ENCODE assay signal across 19 mouse cellular contexts in the genomic region with DNA sequence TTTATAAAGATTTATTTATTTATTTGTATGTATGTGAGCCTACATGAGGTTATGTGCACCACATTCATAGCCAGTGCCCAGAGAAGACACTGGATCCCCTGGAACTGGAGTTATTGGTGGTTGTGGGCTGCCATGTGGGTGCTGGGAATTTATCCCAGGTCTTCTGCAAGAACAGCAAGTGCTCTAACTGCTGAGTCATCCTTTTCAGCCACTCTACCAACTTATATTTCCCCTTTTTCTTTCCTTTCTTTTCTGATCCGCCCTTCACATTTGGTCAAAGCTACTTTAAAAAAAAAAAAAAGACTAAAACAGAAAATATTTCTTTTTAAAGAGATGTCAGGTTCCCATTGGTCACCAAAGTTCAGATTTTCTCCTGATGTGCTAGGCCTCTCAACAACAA.
DNase-seq lines count a peak whose midpoint lies in the region; TF ChIP-seq lines count a peak whose summit lies in the region.
"Had no signal": no experiment of that assay in that cellular context is flagged by ENCODE, and none has a peak within 500 bp of the region (broad histone marks: within the 10 kb centered on the region; RNA-seq: fewer than 3 reads in every experiment).

No protein-coding gene starts in this region.

- H3K9me3 ChIP-seq in CH12.LX (replicated peaks; ENCODE audit: low read length) (no peaks in the 10 kb centered on the region), ES-E14 (ENCODE audit: control insufficient read depth, insufficient read depth, low read depth, low read length) (no peaks in the 10 kb centered on the region), MEL (replicated peaks; ENCODE audit: insufficient read depth, low read length) (no peaks in the 10 kb centered on the region)

- DNase-seq in CH12.LX (ENCODE audit: extremely low read depth) (no peak), ES-E14 (ENCODE audit: low read depth, low spot score) (no peak), MEL (ENCODE audit: low read depth, low spot score) (peak; percentile 3)
- no peak for DNase-seq in thymus, postnatal 36 days
- DNase-seq in left cerebral cortex, adult 9 months (ENCODE audit: low spot score in 2 of 2), result no peak
- DNase-seq in gastrocnemius, adult 8-10 months (ENCODE audit: low spot score in 2 of 2), result no peak
- DNase-seq: adrenal gland, adult 8-10 months; adrenal gland, postnatal 10 days; adrenal gland, postnatal 14 days; adrenal gland, postnatal 25 days; B cell, adult 2 months; cerebellum, adult 11 months; cerebellum, adult 11-12 months; cerebellum, adult 18-20 months; cerebellum, adult 2 months; cerebellum, adult 8-10 months; cerebellum, adult 9-10 months had no signal

- H3K27ac ChIP-seq in CH12.LX (ENCODE audit: insufficient read depth, low read depth) (no peak overlapping the region), ES-E14 (ENCODE audit: insufficient read depth, low read depth, low read length, poor library complexity, severe bottlenecking) (no peak overlapping the region), MEL (ENCODE audit: control insufficient read depth, low read depth, low read length) (no peak overlapping the region)

- dilution Hi-C loops in CH12.LX (cut with MboI; ENCODE audit: extremely low pct_ligation_motif_present, extremely low pct_unique_long_range_greater_than_20kb, low sequenced_read_pairs), result no loop called here

- no peaks in the 10 kb centered on the region for H3K27me3 ChIP-seq in CH12.LX (replicated peaks)
- no peaks in the 10 kb centered on the region for H3K27me3 ChIP-seq in MEL (ENCODE audit: control insufficient read depth in 1 of 2, insufficient read depth in 2 of 2, low read length in 2 of 2)
- H3K27me3 ChIP-seq: Patski had no signal

- H3K9ac ChIP-seq in CH12.LX (ENCODE audit: insufficient read depth, low read depth) (no peak overlapping the region), ES-E14 (ENCODE audit: insufficient read depth, low read depth, low read length, poor library complexity, severe bottlenecking) (no peak overlapping the region), MEL (ENCODE audit: control insufficient read depth, low read depth, low read length, poor library complexity, severe bottlenecking) (no peak overlapping the region)

- TF ChIP-seq POLR2A in CH12.LX (IDR thresholded peaks at IDR 0.05; ENCODE audit: low read depth, low read length) (no peak), MEL (IDR thresholded peaks at IDR 0.05; ENCODE audit: control insufficient read depth in 1 of 2, insufficient read depth in 1 of 2, low read depth in 1 of 2, low read length in 2 of 2, poor library complexity in 1 of 2) (no peak)

- H3K4me3 ChIP-seq in CH12.LX (replicated peaks in 1 of 3; ENCODE audit: low read depth in 2 of 3, low read length in 2 of 3, poor library complexity in 1 of 3) (no peak overlapping the region), ES-E14 (ENCODE audit: insufficient read depth in 1 of 2, low read depth in 1 of 2, low read length in 2 of 2, poor library complexity in 1 of 2, severe bottlenecking in 1 of 2) (no peak overlapping the region), MEL (ENCODE audit: control insufficient read depth in 1 of 2, insufficient read depth in 1 of 2, low read depth in 2 of 2, low read length in 2 of 2) (no peak overlapping the region)

- no peaks in the 10 kb centered on the region for H3K36me3 ChIP-seq in CH12.LX (replicated peaks in 1 of 2; ENCODE audit: control insufficient read depth in 1 of 2, insufficient read depth in 1 of 2, low read length in 1 of 2)
- H3K36me3 ChIP-seq in ES-E14 (ENCODE audit: control insufficient read depth, insufficient read depth, low read length, poor library complexity, severe bottlenecking), result no peaks in the 10 kb centered on the region
- no peaks in the 10 kb centered on the region for H3K36me3 ChIP-seq in MEL (ENCODE audit: control insufficient read depth in 1 of 2, insufficient read depth in 2 of 2, low read length in 2 of 2)
- H3K36me3 ChIP-seq: G1E had no signal

- H3K79me2 ChIP-seq in CH12.LX (replicated peaks; ENCODE audit: control insufficient read depth, extremely low read depth, insufficient read depth, poor library complexity, severe bottlenecking), result no peaks in the 10 kb centered on the region
- H3K79me2 ChIP-seq in MEL (ENCODE audit: control insufficient read depth, insufficient read depth, low read length, poor library complexity), result no peaks in the 10 kb centered on the region

- H3K4me2 ChIP-seq in CH12.LX (ENCODE audit: insufficient read depth, low read depth, poor library complexity, severe bottlenecking), result no peak overlapping the region

- TF ChIP-seq EP300 in CH12.LX (IDR thresholded peaks at IDR 0.05; ENCODE audit: low read length), result no peak
- no peak for TF ChIP-seq EP300 in MEL (IDR thresholded peaks at IDR 0.05; ENCODE audit: low read depth in 1 of 2, low read length in 2 of 2)

- TF ChIP-seq CTCF in CH12.LX (conservative IDR thresholded peaks at IDR 0.05 in 1 of 2, IDR thresholded peaks at IDR 0.05 in 1 of 2; ENCODE audit: low read depth in 2 of 2, low read length in 2 of 2), result no peak
- TF ChIP-seq CTCF in MEL (IDR thresholded peaks at IDR 0.05 in 2 of 3, conservative IDR thresholded peaks at IDR 0.05 in 1 of 3; ENCODE audit: control insufficient read depth in 1 of 3, insufficient read depth in 1 of 3, low read depth in 2 of 3, low read length in 3 of 3, poor library complexity in 1 of 3, severe bottlenecking in 1 of 3), result no peak

- in situ Hi-C loops in CH12.LX (cut with MboI; ENCODE audit: low pct_ligation_motif_present, low pct_unique_long_range_greater_than_20kb, low sequenced_read_pairs), result no loop called here
- in situ Hi-C loops in ES-E14 (cut with MboI; ENCODE audit: low sequenced_read_pairs in 2 of 2, unreplicated experiment in 2 of 2), result no loop called here

- TF ChIP-seq RAD21 in CH12.LX (IDR thresholded peaks at IDR 0.05; ENCODE audit: low read depth, low read length) (no peak), MEL (IDR thresholded peaks at IDR 0.05; ENCODE audit: low read depth, low read length) (no peak)

- H3K4me1 ChIP-seq in CH12.LX (ENCODE audit: control insufficient read depth in 1 of 2, insufficient read depth in 2 of 2), result peaks cover 0 to 7% of the 10 kb centered on the region in 2 experiments; a peak in 3 of 4 replicates
- H3K4me1 ChIP-seq in ES-E14 (ENCODE audit: control insufficient read depth in 2 of 2, insufficient read depth in 2 of 2, low read length in 2 of 2, poor library complexity in 1 of 2), result no peaks in the 10 kb centered on the region
- no peaks in the 10 kb centered on the region for H3K4me1 ChIP-seq in MEL (ENCODE audit: control insufficient read depth in 1 of 2, insufficient read depth in 2 of 2, low read length in 2 of 2)

TF ChIP-seq in CH12.LX, 34 proteins besides CTCF, POLR2A, EP300 and RAD21:
- TF ChIP-seq JUND (conservative IDR thresholded peaks at IDR 0.05; ENCODE audit: low read depth, low read length) (no peak), SMC3 (IDR thresholded peaks at IDR 0.05; ENCODE audit: low read depth, low read length) (no peak), ZMIZ1 (IDR thresholded peaks at IDR 0.05; ENCODE audit: low read depth, low read length) (no peak), POLR2AphosphoS2 (IDR thresholded peaks at IDR 0.05; ENCODE audit: low read depth, low read length) (no peak), MAFK (IDR thresholded peaks at IDR 0.05; ENCODE audit: insufficient replicate concordance, low read length) (peak; percentile 57; the same call in 1 of the 2 replicates)

TF ChIP-seq in ES-E14, 5 proteins besides CTCF, POLR2A, EP300 and RAD21:
- no peak for TF ChIP-seq HCFC1 (IDR thresholded peaks at IDR 0.05; ENCODE audit: borderline replicate concordance, insufficient read depth, low read length)
- TF ChIP-seq ZC3H11A (IDR thresholded peaks at IDR 0.05; ENCODE audit: borderline replicate concordance, low read depth, low read length), result no peak
- peak; percentile 63 for TF ChIP-seq MAFK (IDR thresholded peaks at IDR 0.05; ENCODE audit: insufficient read depth, low read depth, low read length)
- TF ChIP-seq ZNF384 (IDR thresholded peaks at IDR 0.05; ENCODE audit: low read depth, low read length), result no peak
TF ChIP-seq in ES-E14: peak in this region for 1.

TF ChIP-seq in MEL, 35 proteins besides CTCF, POLR2A, EP300 and RAD21:
- TF ChIP-seq SMC3 (IDR thresholded peaks at IDR 0.05; ENCODE audit: low read depth, low read length) (no peak), MAZ (IDR thresholded peaks at IDR 0.05; ENCODE audit: low read depth, low read length) (no peak), KAT2A (conservative IDR thresholded peaks at IDR 0.05; ENCODE audit: low read depth, low read length) (no peak), GATA1 (IDR thresholded peaks at IDR 0.05; ENCODE audit: low read depth, low read length) (no peak), ZNF384 (IDR thresholded peaks at IDR 0.05; ENCODE audit: low read depth, low read length) (no peak), TAL1 (IDR thresholded peaks at IDR 0.05; ENCODE audit: low read length) (no peak), ELF1 (IDR thresholded peaks at IDR 0.05; ENCODE audit: low read depth, low read length) (no peak), ZKSCAN1 (IDR thresholded peaks at IDR 0.05; ENCODE audit: low read depth, low read length) (no peak), CHD1 (IDR thresholded peaks at IDR 0.05; ENCODE audit: low read depth, low read length) (no peak), USF2 (IDR thresholded peaks at IDR 0.05; ENCODE audit: borderline replicate concordance in 1 of 2, insufficient read depth in 1 of 2, low read depth in 1 of 2, low read length in 2 of 2) (no peak), HCFC1 (IDR thresholded peaks at IDR 0.05; ENCODE audit: low read depth, low read length) (no peak), MYB (IDR thresholded peaks at IDR 0.05; ENCODE audit: low read depth, low read length) (no peak), ZC3H11A (IDR thresholded peaks at IDR 0.05; ENCODE audit: low read depth, low read length) (no peak), TBP (IDR thresholded peaks at IDR 0.05; ENCODE audit: low read depth, low read length) (no peak), MAFK (IDR thresholded peaks at IDR 0.05; ENCODE audit: borderline replicate concordance, low read depth, low read length) (no peak; the same call in 1 of the 2 replicates), USF1 (IDR thresholded peaks at IDR 0.05; ENCODE audit: low read depth, low read length) (no peak), GABPA (IDR thresholded peaks at IDR 0.05; ENCODE audit: low read depth, low read length) (no peak), TCF12 (IDR thresholded peaks at IDR 0.05; ENCODE audit: low read depth, low read length) (no peak), POLR2AphosphoS2 (IDR thresholded peaks at IDR 0.05; ENCODE audit: low read length) (no peak), NELFE (IDR thresholded peaks at IDR 0.05; ENCODE audit: low read depth, low read length) (no peak)

Comparison
In these comparisons a context has a peak if more than half of its experiments do, and no peak if none do; other contexts are left out.
1. Of the 35 proteins assayed by ChIP-seq in both MEL and CH12.LX: peak only in MEL: none; only in CH12.LX: MAFK; in both: none; in neither: 34.